Mouse (Mus musculus): ENCODE results near the gene Rbms3.

Rbms3 gene

DNA sequence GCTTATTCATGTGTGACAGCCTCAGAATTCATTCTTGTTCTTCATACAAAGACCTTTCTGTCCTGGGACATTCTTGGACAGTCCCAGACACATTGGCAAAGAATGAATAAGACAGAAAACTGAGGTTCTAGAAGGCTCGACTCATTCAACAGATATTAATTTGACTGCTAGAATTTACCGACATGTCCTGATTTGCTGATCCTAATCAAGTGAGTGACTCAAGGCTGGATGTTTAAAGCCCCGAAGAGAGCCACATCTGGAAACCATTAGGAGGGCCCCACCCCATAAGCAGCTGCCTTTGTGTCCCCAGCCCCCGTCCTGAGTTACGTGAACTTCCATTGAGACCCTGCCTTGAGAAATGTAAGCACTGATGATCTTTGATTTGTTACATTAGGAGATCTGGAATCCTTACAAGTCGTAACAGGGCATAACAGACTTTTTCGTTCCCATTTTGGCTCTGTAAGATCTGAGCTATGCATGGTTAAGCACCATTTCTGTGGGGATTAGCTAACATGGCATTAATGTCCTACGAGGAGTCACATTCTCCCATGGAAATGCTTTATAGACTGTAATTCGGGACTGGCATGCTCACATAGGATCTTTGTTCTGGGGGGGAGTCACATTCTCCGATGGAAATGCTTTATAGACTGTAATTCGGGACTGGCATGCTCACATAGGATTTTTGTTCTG lies 726.3 kb downstream of the Rbms3 start:
- peak; percentile 79 for DNase-seq (ENCODE audit: low read depth)

DNA sequence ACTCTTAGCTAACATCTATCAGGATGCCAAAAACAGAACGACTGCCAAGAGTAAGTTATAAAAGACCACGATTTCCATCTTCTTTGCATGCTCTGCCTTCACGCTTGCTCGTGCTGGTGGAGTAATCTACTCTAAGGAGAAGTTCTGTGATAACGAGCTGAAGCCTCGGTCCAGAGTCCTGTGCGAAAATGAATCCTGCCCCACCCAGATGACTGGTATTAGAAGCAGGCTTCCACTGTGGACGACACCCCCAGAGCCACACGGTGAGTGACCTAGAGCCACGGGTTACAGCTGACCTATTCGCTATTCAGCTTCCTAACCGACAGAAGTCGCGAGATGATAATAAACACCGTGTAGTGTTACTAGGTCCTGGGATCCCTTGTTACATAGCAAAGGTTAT lies 730.3 kb downstream of the Rbms3 start:
- no peak for DNase-seq (ENCODE audit: low read depth)

DNA sequence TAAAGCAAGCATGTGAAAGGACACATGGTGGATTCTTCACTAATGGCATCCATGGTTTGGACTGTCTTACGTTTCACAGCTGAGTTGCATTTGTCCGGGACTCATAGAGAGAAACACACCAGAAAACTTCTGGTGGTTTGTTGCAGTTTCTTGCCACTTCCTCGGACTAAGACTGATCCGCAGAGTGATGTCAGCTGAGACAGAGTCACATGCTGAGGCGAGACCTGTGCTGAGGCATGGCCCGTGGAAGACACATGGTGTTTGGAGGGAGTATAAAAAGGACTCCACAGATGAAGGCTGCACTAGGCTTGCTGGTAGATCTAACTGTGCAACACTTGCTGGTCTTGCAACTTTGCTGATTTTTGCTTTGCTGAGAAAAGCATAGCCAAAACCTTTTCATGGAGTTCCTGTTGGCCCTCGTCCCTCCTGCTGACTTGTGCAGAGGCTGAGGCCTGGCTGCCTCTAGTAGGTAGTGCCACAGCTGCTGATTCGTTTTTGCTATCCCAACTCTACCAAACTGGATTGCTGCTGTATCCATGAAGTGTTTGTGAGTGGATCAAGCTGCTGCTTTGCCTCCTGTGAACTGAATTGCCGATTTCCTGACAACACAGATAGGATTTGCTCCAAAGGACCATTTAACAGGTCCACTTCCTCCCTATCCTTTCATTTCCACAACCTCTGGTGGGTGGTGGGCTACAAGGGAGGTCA lies 742.6 kb downstream of the Rbms3 start:
- no peak for DNase-seq (ENCODE audit: low read depth)

DNA sequence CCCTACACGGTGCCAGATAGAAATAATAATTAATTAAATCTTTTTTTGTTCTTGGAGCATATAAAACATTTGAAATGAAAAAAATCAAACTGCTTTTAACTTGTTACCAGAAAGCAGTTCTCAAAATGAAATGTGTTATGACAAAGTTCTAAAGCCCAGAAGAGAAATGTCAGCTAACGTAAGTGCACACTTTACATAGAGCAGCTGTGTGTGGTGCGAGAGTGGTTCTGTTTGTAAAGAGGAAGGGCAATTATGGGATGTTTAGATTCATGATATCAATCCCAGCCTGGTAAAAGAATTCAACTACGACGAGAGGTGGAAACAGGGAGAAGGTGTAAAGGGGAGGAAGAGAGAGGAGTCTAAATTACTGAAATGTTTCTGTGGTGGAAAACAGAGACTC lies 744.1 kb downstream of the Rbms3 start:
- no peak for DNase-seq (ENCODE audit: low read depth)

- peak; percentile 6 for DNase-seq (ENCODE audit: low read depth)
These were observed 749.2 kb downstream of the Rbms3 start for GRCm38 (mm10) chr9:116880503-116880902.

GRCm38 (mm10) chr9:116879600-116880457 lies 749.9 kb downstream of the Rbms3 start:
- no peak for DNase-seq (ENCODE audit: low read depth)

DNA sequence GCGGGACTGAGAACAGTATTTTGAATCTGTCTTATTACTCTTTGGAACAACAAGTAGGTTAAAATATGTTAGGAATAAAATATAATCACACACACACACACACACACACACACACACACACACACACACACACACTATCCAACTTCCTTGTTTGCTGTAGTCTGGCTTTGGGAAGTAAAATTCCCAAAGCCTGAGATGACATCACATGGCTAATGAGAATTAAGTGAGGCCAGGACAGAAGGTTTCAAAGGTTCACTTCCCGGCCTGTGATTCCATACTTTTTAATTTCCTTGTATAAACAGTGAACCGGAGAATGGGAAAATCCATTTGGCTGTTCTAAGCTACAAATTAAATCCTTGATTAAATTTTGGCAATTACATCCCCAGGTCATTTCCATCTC lies 752.9 kb downstream of the Rbms3 start:
- no peak for DNase-seq (ENCODE audit: low read depth)

DNA sequence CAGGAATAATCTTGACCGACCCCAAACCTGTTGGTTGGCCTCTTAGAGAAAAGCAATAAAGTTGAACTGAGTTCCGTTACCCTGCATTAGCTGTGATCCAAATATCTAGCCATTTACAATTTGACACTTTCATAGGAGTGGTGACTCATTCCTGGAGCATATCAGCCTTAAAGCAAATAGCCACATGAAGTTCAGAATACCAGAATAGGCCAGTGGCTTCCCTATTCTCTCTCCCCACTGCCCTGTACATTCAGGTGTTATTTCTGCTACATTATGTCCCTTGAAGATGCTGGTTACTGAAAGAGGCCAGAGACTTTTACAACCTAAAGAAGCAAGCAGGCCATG lies 755.8 kb downstream of the Rbms3 start:
- DNase-seq (ENCODE audit: low read depth), result peak; percentile 6

DNA sequence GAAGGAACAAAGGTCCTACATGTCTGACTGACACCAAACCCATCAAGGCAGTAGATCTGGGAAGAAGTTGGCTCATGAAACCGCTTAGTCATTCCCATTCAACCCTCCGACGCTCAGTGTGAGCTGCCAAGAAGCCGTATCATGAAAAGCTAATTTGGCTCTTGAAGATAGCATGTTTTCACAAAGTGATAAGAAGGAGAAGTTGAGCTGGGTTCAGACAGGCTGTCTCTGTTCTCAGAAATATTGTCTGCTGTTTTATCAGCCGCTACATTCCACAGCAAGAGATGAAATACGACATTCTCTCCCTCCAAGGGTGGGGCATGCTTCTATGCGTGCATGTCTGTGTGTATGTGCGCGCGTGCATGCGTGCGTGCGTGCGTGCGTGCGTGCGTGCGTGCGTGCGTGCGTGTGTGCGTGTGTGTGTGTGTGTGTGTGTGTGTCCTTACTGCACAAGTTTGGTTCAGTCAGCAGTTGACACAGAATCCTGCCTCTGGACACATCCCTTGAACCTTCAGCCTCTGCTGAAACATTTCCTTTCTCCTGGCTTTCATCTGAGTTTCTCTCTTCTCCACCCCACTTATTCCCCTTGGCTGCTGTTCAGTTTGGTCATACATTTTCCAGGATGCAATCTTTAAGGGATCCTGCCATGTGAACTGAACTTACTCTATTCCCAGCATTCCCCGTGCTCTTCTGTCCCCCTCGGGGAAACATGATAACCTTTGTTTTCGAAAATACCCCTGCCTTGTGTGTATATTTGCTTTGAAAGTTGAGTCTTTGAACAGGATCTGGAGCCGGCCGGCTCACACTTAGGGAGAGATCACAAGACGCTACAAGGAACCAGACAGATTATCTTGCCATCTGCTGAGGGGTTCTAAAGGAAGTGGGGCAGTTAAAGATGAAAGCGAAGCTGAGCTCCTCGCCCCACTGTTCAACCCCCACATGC lies 756.4 kb downstream of the Rbms3 start:
- DNase-seq (ENCODE audit: low read depth), result peak; percentile 67

- no peak for DNase-seq (ENCODE audit: low read depth)
These were observed 757.4 kb downstream of the Rbms3 start for GRCm38 (mm10) chr9:116872346-116872745.

DNA sequence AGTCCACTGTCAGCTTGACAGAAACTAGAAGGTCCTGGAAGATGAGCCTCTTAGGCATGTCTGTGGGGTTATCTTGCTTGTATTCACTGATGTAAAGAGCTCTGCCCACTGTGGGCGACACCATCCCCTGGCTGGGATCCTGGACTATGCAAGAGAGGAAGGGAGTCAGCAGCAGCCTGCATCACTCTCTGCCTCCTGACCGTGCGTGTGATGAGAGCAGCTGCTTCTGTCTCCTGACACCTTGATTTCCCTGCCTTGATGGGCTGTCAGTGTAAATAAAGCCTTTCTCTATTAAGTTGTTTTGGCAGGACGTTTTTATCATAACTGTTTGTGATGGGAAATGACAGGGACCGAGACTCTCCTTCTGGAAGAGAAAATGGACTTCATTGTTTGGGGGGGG lies 758.1 kb downstream of the Rbms3 start:
- DNase-seq (ENCODE audit: low read depth), result no peak

GRCm38 (mm10) chr9:116866060-116866459 lies 763.7 kb downstream of the Rbms3 start:
- no peak for DNase-seq (ENCODE audit: low read depth)

- DNase-seq (ENCODE audit: low read depth), result peak; percentile 15
These were observed 766.1 kb downstream of the Rbms3 start for GRCm38 (mm10) chr9:116863626-116864025.

DNA sequence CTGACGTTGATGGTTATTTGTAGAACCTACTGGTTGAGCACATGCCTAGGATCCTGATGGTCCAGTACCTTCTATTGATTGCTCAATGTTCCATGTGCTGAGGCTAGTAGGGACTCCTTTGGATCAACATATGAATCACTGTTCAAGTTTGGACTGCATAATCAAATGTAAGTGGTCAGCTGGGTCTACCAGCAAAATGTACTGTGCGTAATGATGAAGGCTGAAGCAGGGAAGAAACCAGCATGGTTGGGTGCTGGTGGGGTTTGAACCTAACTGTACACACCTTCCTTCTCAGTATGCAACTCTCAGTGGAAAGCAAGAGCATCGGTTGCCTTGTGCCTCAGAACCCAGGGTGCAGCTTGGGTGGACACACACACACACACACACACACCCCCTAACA lies 767.4 kb downstream of the Rbms3 start:
- no peak for DNase-seq (ENCODE audit: low read depth)

- DNase-seq (ENCODE audit: low read depth), result no peak
These were observed 771.7 kb downstream of the Rbms3 start for GRCm38 (mm10) chr9:116857861-116858595.

GRCm38 (mm10) chr9:116857151-116857550 lies 772.6 kb downstream of the Rbms3 start:
- DNase-seq (ENCODE audit: low read depth), result no peak

- no peak for DNase-seq (ENCODE audit: low read depth)
These were observed 774.0 kb downstream of the Rbms3 start for GRCm38 (mm10) chr9:116855744-116856143.

- no peak for DNase-seq (ENCODE audit: low read depth)
These were observed 780.8 kb downstream of the Rbms3 start for GRCm38 (mm10) chr9:116848905-116849304.

GRCm38 (mm10) chr9:116848166-116848565 lies 781.5 kb downstream of the Rbms3 start:
- DNase-seq (ENCODE audit: low read depth), result no peak

DNA sequence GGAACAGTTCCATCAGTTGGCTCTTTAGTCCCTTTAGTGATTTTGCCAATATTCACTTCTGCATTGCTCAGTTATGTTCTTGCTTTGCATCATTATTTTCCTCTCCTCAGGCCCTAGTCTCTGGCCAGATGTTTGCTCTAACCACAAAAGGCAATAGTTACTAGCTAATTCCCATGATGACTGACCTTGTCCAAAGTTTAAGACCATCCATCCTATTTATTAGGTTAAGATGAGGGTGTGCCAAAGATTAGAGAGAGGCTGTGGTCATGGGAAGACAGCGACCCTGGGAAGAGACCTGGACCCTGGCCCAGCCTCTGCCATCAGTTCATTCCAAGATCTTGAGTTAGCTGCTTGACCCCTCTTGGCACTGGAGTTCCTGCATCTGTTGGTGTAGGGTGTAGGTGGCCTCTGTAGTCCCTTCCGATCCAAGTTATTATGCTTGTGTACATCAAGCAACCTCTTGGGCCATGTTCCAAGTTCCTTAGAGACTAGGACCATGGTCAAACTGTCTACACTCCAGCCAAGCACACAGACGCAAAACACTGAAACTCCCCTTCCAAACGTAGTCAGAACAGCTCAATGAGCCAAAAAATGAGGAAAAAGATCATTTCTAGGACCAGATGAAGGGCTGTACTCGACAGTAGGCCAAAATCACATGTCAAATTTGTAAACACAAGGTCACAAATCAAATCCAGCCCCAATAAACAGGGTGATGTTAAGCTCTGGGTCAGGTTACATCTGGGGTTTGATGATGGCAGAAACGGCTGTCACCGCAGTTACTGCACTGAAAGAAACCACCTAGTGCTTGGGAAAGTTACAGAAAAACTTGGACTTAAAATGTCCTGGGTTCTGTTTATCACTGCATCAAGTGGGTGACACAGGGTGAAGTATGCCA lies 782.2 kb downstream of the Rbms3 start:
- DNase-seq (ENCODE audit: low read depth), result peak; percentile 83
